Mouse (Mus musculus) left cerebral cortex, postnatal 10 days (tissue): ENCODE measurements around the gene Il17f. TPM values are rescaled to one million over a fixed set of nuclear protein-coding genes. Genes with fewer than 3 reads are reported as not detected.
"Not testable (repeated sequence)": the region's sequence is repeated elsewhere in the genome, so short reads cannot be mapped to it uniquely, and the experiment has no call there.

Experiments
- DNase-seq, 2 experiments: peaks; one replicate each; pipeline ENCODE4 v3.0.0; 2021 to 2022; ENCODE audit warnings: low spot score in 2 of 2, mixed read lengths in 1 of 2; ENCODE audit errors: extremely low spot score in 1 of 2
- intact Hi-C: fragments of 180-260 bp; cut with DNase I; formaldehyde crosslinking; loops from one replicate; pipeline ENCODE4 v1.15.1; 2025
- total RNA-seq, 2 experiments: library from RNA; stranded (reverse); gene quantifications; 2 replicates each; pipeline ENCODE4 v1.2.3; 2021

Il17f gene
- total RNA-seq, 2 experiments from 2014 or later = not detected

- DNase-seq = no peak
- intact Hi-C loops = no loop called here
Observed at GRCm38 (mm10) chr1:20794760-20795159, 4.3 kb upstream of the Il17f start.

DNA sequence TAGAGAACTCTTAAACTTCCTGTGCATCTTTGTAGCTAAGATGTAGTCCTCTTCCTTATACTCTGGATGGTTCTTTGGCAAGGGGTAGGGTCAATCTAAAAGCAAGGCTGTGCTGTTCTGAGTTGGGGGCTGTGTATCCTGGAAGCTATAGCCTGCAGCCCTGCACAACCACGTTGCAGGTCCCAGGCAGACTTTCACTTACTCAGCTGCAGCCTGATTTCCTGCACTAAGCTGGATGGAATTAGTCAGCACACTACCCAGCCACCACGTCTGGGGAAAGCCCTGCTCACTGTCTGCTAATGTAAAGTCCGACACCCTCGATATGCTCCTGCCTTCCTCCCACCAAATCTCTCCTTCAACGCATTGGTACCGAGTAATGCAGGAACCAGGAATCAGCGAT is 997 bp upstream of the Il17f start:
- intact Hi-C loops = no loop called here
- DNase-seq = no peak

- intact Hi-C loops = no loop called here
- no peak for DNase-seq
Observed at GRCm38 (mm10) chr1:20788419-20788818, 2.0 kb downstream of the Il17f start.

- intact Hi-C loops = no loop called here
- DNase-seq = no peak
Observed at GRCm38 (mm10) chr1:20787046-20787445, 3.4 kb downstream of the Il17f start.

DNA sequence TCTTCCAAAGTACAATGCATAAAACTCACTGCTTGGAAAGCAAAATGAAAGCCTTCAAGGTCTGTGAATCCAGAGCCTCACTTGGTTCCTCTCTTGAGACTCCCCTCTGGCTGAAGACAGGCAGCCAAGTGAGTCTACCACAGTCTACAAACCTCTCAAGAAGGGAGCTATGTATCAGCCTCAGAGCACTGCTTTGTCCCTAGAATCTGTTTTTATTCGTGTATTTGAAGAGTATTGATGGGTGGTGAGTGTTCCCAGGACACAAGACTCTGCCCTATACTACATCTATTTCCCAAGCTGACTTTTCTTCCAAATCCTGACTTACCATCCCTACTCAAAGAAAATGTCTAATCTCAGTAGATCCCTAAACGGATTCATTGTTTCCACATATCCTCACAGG is 12.1 kb downstream of the Il17f start:
- intact Hi-C loops = no loop called here
- DNase-seq = no peak

GRCm38 (mm10) chr1:20774026-20774730 is 16.2 kb downstream of the Il17f start:
- DNase-seq, intact Hi-C loops: not testable (repeated sequence)

GRCm38 (mm10) chr1:20766526-20766925 is 23.9 kb downstream of the Il17f start:
- intact Hi-C loops = no loop called here

GRCm38 (mm10) chr1:20761411-20761810 is 29.0 kb downstream of the Il17f start:
- intact Hi-C loops = no loop called here
- DNase-seq = no peak

More at GRCm38 (mm10) chr1:20766526-20766925, 23.9 kb downstream of the Il17f start:
- DNase-seq = no peak

GRCm38 (mm10) chr1:20760331-20760730 is 30.1 kb downstream of the Il17f start:
- intact Hi-C loops = no loop called here
- DNase-seq = no peak

- intact Hi-C loops = no loop called here
Observed at GRCm38 (mm10) chr1:20759799-20760198, 30.6 kb downstream of the Il17f start.

GRCm38 (mm10) chr1:20757586-20757985 is 32.8 kb downstream of the Il17f start:
- DNase-seq = no peak
- intact Hi-C loops = no loop called here

More at GRCm38 (mm10) chr1:20759799-20760198, 30.6 kb downstream of the Il17f start:
- DNase-seq = peak; percentile 1 to 28

DNA sequence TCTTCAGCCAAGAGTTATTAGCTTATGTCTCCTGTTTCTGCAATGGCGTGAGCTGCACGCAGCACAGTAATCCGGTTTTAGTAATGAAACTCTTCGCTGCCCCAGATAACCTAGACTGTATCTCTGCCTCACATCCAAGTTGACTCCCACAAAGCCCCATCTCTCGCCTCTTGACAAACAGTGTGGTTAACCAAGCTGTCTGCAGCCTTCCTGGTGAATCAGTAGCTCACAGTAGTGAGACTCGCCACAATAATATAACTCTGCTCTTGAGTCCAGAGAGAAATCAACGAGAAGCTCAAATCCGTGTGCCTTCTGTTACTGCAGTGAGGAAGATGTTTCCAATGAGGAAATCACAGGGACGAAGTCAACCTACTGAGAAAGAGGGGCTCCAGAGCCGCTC is 36.0 kb downstream of the Il17f start:
- DNase-seq = no peak
- intact Hi-C loops = no loop called here

DNA sequence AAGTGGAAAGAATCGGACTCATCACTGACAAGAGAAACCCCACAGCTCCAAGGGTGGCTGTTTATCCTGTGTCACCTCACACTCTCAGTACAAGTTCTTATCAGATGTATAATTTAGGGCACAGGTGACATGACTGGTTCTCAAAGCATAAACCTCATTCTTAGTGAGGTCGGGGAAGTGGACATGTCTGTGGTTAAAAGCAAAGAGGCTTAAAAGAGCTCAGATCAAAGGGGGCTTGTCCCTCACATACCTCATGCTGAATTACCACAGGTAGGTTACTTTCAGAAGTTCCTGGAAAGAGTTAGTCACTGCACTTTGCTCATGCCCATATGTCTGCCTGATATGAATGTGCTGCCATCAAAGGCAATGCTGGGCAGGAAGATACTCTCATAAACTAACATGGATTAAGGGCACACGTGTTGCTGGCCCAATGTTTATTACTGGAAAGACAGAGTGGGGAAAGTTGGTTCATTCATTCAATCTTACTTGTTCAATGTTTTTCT is 49.9 kb downstream of the Il17f start:
- intact Hi-C loops = no loop called here
- no peak for DNase-seq

DNA sequence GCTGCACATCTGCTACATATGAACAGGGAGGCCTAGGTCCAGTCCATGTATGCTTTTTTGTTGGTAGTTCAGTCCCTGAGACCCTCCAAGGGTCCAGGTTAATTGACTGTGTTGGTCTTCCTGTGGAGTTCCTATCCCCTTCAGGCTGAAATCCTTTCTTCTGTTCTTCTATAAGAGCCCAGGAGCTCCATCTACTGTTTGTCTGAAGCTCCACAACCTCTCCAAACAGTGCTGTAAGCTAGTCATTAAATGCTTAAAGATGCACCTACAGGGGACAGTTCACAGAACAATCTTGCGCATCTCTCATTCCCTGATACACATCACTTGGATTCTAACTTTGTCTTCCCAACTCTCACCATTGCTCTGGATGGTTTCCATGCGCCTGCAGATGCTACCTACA is 51.9 kb downstream of the Il17f start:
- intact Hi-C loops = no loop called here
- no peak for DNase-seq

DNA sequence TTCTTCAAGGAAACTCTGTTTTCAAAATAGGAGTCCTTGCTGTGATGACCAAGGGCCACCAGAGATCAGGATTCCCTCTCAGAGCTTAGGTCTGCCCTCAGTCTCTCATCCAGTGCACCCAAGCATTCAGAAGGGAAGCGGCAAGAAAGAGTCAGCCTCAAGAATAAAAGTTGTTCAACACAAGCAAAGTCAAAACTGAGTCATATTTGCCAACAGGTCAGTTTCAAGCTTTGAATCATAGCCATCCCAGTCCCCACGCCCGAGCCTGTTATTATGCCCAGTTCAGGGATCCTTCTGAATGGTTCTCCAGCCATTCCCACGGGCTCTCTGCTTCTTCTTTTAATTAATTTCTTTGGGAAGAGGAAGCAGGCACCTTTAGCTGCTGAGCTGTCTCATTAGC is 53.8 kb downstream of the Il17f start:
- intact Hi-C loops = no loop called here
- DNase-seq = no peak

- no peak for DNase-seq
- intact Hi-C loops = no loop called here
Observed at GRCm38 (mm10) chr1:20730903-20731302, 59.5 kb downstream of the Il17f start, which contains the start of gene Il17a. Il17a (plus strand) TSS chr1:20730905.

Other genes with a start within 250 kb of the Il17f start
- gene Pkhd1, start 172.6 kb downstream of the Il17f start, total RNA-seq = under 1 TPM; 0.08 to 0.11 TPM
- not detected for gene Il17a, start 59.7 kb downstream of the Il17f start, total RNA-seq
- gene Mcm3, start 29.7 kb upstream of the Il17f start, total RNA-seq = 1 to 10 TPM; 4.8 to 5.4 TPM
- gene Paqr8, start 100.0 kb upstream of the Il17f start, total RNA-seq = 10 to 100 TPM; 61.6 to 87.0 TPM
- 1 to 10 TPM; 1.4 to 1.7 TPM for gene Efhc1, start 161.0 kb upstream of the Il17f start, total RNA-seq